ENCODE assay signal across 31 mouse cellular contexts in the genomic region with DNA sequence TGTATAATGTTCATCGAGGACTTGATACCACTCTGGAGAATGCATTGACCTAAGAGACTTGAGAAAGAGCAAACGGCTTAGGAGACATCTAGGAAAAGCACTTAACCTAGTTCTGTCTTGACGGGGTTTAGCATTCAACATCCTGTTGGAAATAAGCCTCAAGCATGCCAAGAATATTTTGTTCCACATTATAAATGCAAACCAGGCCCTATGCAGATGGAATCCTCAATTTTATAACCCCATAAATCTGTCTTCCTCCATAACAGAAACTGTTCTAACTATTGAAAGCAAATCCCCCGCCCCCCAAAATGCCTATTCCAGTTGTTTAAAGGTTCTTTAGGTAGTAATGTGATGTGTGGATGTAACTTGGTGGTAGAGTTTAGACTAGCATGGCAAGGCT. TPM values are rescaled to one million over a fixed set of nuclear protein-coding genes. Genes with fewer than 3 reads are reported as not detected.
DNase-seq lines count a peak whose midpoint lies in the region; ATAC-seq and TF ChIP-seq lines count a peak whose summit lies in the region.
"Had no signal": no experiment of that assay in that cellular context is flagged by ENCODE, and none has a peak within 500 bp of the region (broad histone marks: within the 10 kb centered on the region; RNA-seq: fewer than 3 reads in every experiment).

No protein-coding gene starts in this region.

- H3K4me3 ChIP-seq in embryonic facial prominence, embryonic 13.5 days: no peak overlapping the region
- no peak overlapping the region for H3K4me3 ChIP-seq in embryonic facial prominence, embryonic 10.5 days
- no peak overlapping the region for H3K4me3 ChIP-seq in kidney, postnatal 0 days (replicated peaks; ENCODE audit: low read depth, low read length)
- H3K4me3 ChIP-seq: erythroblast, embryonic 14.5 days; hindbrain, embryonic 13.5 days; liver, embryonic 12.5 days; midbrain, embryonic 12.5 days had no signal

- no peak for ATAC-seq in embryonic facial prominence, embryonic 13.5 days (ENCODE audit: insufficient number of reproducible peaks, insufficient read depth, low FRiP score, low TSS enrichment, low read depth)
- ATAC-seq in kidney, postnatal 0 days (replicated peaks; ENCODE audit: low FRiP score, low read depth): no peak
- ATAC-seq: activated CD4-positive, CD25-positive, alpha-beta regulatory T cell, adult 4 months; intestine, postnatal 0 days; liver, embryonic 12.5 days; liver, postnatal 0 days had no signal

- H3K27ac ChIP-seq in embryonic facial prominence, embryonic 13.5 days: peak overlapping the region; percentile 74
- no peak overlapping the region for H3K27ac ChIP-seq in embryonic facial prominence, embryonic 10.5 days (replicated peaks)
- H3K27ac ChIP-seq in kidney, postnatal 0 days: no peak overlapping the region
- H3K27ac ChIP-seq: liver, embryonic 12.5 days; stomach, postnatal 0 days had no signal

- no peaks in the 10 kb centered on the region for H3K9me3 ChIP-seq in embryonic facial prominence, embryonic 13.5 days
- no peaks in the 10 kb centered on the region for H3K9me3 ChIP-seq in embryonic facial prominence, embryonic 10.5 days
- H3K9me3 ChIP-seq in kidney, postnatal 0 days (replicated peaks; ENCODE audit: low read length): no peaks in the 10 kb centered on the region
- H3K9me3 ChIP-seq: hindbrain, embryonic 13.5 days; liver, embryonic 12.5 days; midbrain, embryonic 12.5 days had no signal

- peaks cover 50% of the 10 kb centered on the region for H3K4me1 ChIP-seq in embryonic facial prominence, embryonic 13.5 days
- peaks cover 21% of the 10 kb centered on the region for H3K4me1 ChIP-seq in embryonic facial prominence, embryonic 10.5 days
- peaks cover 12% of the 10 kb centered on the region; the same call in 1 of the 2 replicates for H3K4me1 ChIP-seq in kidney, postnatal 0 days (replicated peaks; ENCODE audit: insufficient read depth, low read length)
- H3K4me1 ChIP-seq: liver, embryonic 12.5 days had no signal

- DNase-seq in embryonic facial prominence, embryonic 10.5 days (ENCODE audit: low spot score): no peak
- peak; percentile 83 for DNase-seq in kidney, postnatal 0 days (ENCODE audit: low spot score)
- DNase-seq in kidney, postnatal 25 days: no peak
- peak; percentile 29 for DNase-seq in retina, postnatal 1 day
- DNase-seq in retina, embryonic 14.5 days (ENCODE audit: low spot score): no peak
- DNase-seq in cerebellum, postnatal 14 days: no peak
- DNase-seq in frontal cortex, postnatal 36 days (ENCODE audit: low spot score in 2 of 2): no peak
- DNase-seq: adrenal gland, adult 2 months; adrenal gland, postnatal 36 days; cerebellum, adult 2 months; cerebellum, postnatal 25 days; gastrocnemius, postnatal 25 days; heart, adult 11 months; heart, postnatal 4 days; kidney, postnatal 4 days; liver, postnatal 0 days; lung, postnatal 36 days; right cerebral cortex, adult 18-20 months; spleen, adult 18-20 months; thymus, adult 18-20 months; thymus, postnatal 25 days had no signal

- H3K36me3 ChIP-seq in embryonic facial prominence, embryonic 13.5 days: no peaks in the 10 kb centered on the region
- H3K36me3 ChIP-seq in embryonic facial prominence, embryonic 10.5 days (replicated peaks): no peaks in the 10 kb centered on the region
- no peaks in the 10 kb centered on the region for H3K36me3 ChIP-seq in kidney, postnatal 0 days (ENCODE audit: insufficient read depth, low read length)
- H3K36me3 ChIP-seq: liver, embryonic 12.5 days; midbrain, embryonic 12.5 days had no signal

- no peak overlapping the region for H3K9ac ChIP-seq in embryonic facial prominence, embryonic 13.5 days
- no peak overlapping the region for H3K9ac ChIP-seq in kidney, postnatal 0 days (ENCODE audit: low read depth, low read length)
- H3K9ac ChIP-seq: hindbrain, embryonic 13.5 days; liver, embryonic 12.5 days; liver, postnatal 0 days; midbrain, embryonic 12.5 days had no signal

- H3K27me3 ChIP-seq in embryonic facial prominence, embryonic 13.5 days: no peaks in the 10 kb centered on the region
- peaks cover 8% of the 10 kb centered on the region; the same call in 1 of the 2 replicates for H3K27me3 ChIP-seq in embryonic facial prominence, embryonic 10.5 days (replicated peaks; ENCODE audit: low read depth, poor library complexity, severe bottlenecking)
- H3K27me3 ChIP-seq in kidney, postnatal 0 days (ENCODE audit: insufficient read depth, low read length): no peaks in the 10 kb centered on the region
- H3K27me3 ChIP-seq: CH12.LX; hindbrain, embryonic 13.5 days had no signal

- no peak overlapping the region for H3K4me2 ChIP-seq in embryonic facial prominence, embryonic 13.5 days
- H3K4me2 ChIP-seq in kidney, postnatal 0 days (ENCODE audit: low read length): no peak overlapping the region; the same call in 1 of the 2 replicates
- H3K4me2 ChIP-seq: heart, embryonic 11.5 days; hindbrain, embryonic 13.5 days; liver, embryonic 12.5 days; midbrain, embryonic 12.5 days had no signal

- WGBS in embryonic facial prominence, embryonic 13.5 days: 57% methylated on average over 4 of the region's 4 CpGs
- 87% methylated on average over 4 of the region's 4 CpGs for WGBS in embryonic facial prominence, embryonic 10.5 days
- WGBS in kidney, postnatal 0 days: 60% methylated on average over 4 of the region's 4 CpGs

- TF ChIP-seq CTCF in kidney, postnatal 0 days (IDR thresholded peaks at IDR 0.05; ENCODE audit: low read depth): no peak

RNA-seq across cellular contexts. Expression of a gene that starts 55.0 kb away (rescaled TPM):
- 25.5 and 27.9 TPM in 2 replicates for polyA plus RNA-seq in embryonic facial prominence, embryonic 13.5 days (2015; fragmentation: Nextera tagmentation; extraction: Ambion mirVana)
- 31.0 and 31.3 TPM in 2 replicates for polyA plus RNA-seq in embryonic facial prominence, embryonic 10.5 days (2016; fragmentation: Nextera tagmentation; extraction: Ambion mirVana)
- 23.0 and 24.1 TPM in 2 replicates for polyA plus RNA-seq in kidney, postnatal 0 days (2015; fragmentation: Nextera tagmentation; extraction: Ambion mirVana)

Comparison
In these comparisons a context has a peak if more than half of its experiments do, and no peak if none do; other contexts are left out.
1. DNase-seq: peak in kidney, postnatal 0 days (single experiment) and retina, postnatal 1 day (single experiment); none in embryonic facial prominence, embryonic 10.5 days (single experiment), kidney, postnatal 25 days (0 of 2), retina, embryonic 14.5 days (single experiment), cerebellum, postnatal 14 days (0 of 2) and frontal cortex, postnatal 36 days (0 of 2).